Mouse (Mus musculus): ENCODE data around the gene Tcl1b1.

DNA sequence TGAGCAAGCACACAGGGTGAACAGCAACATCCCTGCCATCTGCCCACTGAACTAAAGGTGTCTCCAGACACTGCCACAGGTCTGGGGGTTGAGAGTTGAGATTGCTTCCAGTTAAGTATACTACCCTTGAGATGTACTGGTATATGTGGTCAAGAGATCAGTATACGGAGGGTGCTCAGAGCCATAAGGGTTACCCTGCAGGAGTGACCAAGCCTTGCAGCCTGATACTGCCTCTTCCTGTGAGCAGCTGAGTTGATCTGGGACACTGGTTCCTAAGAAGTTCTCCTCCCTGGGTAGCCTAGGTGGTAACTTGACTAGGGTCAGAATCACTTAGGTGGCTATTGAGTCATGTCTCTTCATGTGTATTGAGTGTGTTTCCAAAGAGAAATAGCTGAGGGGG lies 49.0 kb downstream of the Tcl1b1 start:
- no peak for TF ChIP-seq POLR2A (IDR thresholded peaks at IDR 0.05; ENCODE audit: borderline replicate concordance, insufficient read depth, low read length)
- TF ChIP-seq CTCF (IDR thresholded peaks at IDR 0.05; ENCODE audit: borderline replicate concordance, insufficient read depth, low read depth, low read length): no peak
